Mouse (Mus musculus) C2C12 (cell line): ENCODE results near the gene Gpr18.

Experiments
- CTCF ChIP-seq: IDR thresholded peaks from one replicate; pipeline ENCODE4 v1.5.1; 2011; ENCODE audit not compliant: control insufficient read depth, insufficient read depth, insufficient read length
- FOSL1 ChIP-seq: IDR thresholded peaks from one replicate; pipeline ENCODE4 v1.8.0; 2011; ENCODE audit warnings: mild to moderate bottlenecking, low read length; ENCODE audit not compliant: poor library complexity, insufficient read depth, severe bottlenecking
- MAX ChIP-seq: IDR thresholded peaks from one replicate; pipeline ENCODE4 v1.6.1; 2011; ENCODE audit warnings: mild to moderate bottlenecking, control low read depth
- MYOG ChIP-seq: IDR thresholded peaks from one replicate; pipeline ENCODE4 v1.6.1; 2011; ENCODE audit not compliant: control insufficient read depth, insufficient read length; ENCODE audit errors: extremely low read depth
- USF1 ChIP-seq: IDR thresholded peaks from one replicate; pipeline ENCODE4 v1.6.1; 2011; ENCODE audit warnings: low read depth, mild to moderate bottlenecking, control low read depth, moderate library complexity

DNA sequence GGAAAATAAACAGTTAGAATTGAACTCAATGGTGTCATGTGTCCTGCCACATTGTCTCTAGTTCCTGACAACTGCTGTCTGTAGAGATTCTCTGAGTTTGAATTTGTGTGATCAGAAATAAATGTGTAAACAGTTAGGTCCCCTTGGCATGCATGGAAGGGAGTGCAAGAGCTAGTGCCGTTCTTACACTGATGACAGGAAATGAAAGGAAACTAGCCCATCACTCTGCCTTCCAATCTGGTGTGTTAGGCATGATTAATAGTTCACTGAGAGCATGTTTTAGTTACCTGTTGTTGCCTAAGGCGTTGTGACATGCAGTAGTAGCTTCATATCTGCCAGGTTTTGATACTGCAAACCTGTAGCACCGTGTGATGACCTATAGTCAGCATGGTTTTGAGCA lies 32.4 kb upstream of the Gpr18 start:
- TF ChIP-seq CTCF: no peak
- no peak for TF ChIP-seq USF1
- TF ChIP-seq MAX: no peak
- TF ChIP-seq MYOG: no peak
- TF ChIP-seq FOSL1: no peak
